Mouse (Mus musculus): ENCODE data around the gene Sorcs3.

Gene Sorcs3

GRCm38 (mm10) chr19:48834342-48834741, 628.5 kb downstream of the Sorcs3 start:
- no peak for DNase-seq (ENCODE audit: low spot score in 2 of 2)

- DNase-seq (ENCODE audit: low spot score in 2 of 2): no peak
These were observed 633.6 kb downstream of the Sorcs3 start for GRCm38 (mm10) chr19:48839418-48839817.

- no peak for DNase-seq (ENCODE audit: low spot score in 2 of 2)
These were observed 641.9 kb downstream of the Sorcs3 start for GRCm38 (mm10) chr19:48847700-48848099.

GRCm38 (mm10) chr19:48850466-48850865, 644.6 kb downstream of the Sorcs3 start:
- DNase-seq (ENCODE audit: low spot score in 2 of 2): no peak
